Mouse (Mus musculus) neural tube, embryonic 12.5 days (tissue): ENCODE measurements at regions not wholly inside any gene's neighbourhood (a gene's known extent, or its start where the extent isn't known, plus 50 kb on each side); places are given as distances from the start of the nearest gene placed in this dataset.

Source experiments
- ATAC-seq: fragments of 200-750 bp; cut with Nextera tagmentation; 2 replicates; pipeline ENCODE4 v1.8.0; 2017; ENCODE audit warnings: low read depth, mild to moderate bottlenecking, moderate TSS enrichment, moderate library complexity; ENCODE audit not compliant: low FRiP score
- H3K27ac ChIP-seq: fragments of 300-500 bp; sonication (generic); 2 replicates; pipeline ENCODE4 v1.5.1; 2016
- H3K27me3 ChIP-seq: fragments of 300-500 bp; sonication (generic); replicated peaks from 2 replicates; pipeline ENCODE4 v1.6.1; 2016; ENCODE audit warnings: mild to moderate bottlenecking
- H3K36me3 ChIP-seq: fragments of 300-500 bp; sonication (generic); 2 replicates; pipeline ENCODE4 v1.6.1; 2016; ENCODE audit warnings: mild to moderate bottlenecking
- H3K4me1 ChIP-seq: fragments of 300-500 bp; sonication (generic); 2 replicates; pipeline ENCODE4 v1.6.1; 2016
- H3K4me2 ChIP-seq: fragments of 300-500 bp; sonication (generic); replicated peaks from 2 replicates; pipeline ENCODE4 v1.6.1; 2016; ENCODE audit warnings: mild to moderate bottlenecking
- H3K4me3 ChIP-seq: fragments of 300-500 bp; sonication (generic); 2 replicates; pipeline ENCODE4 v1.5.1; 2016
- H3K9ac ChIP-seq: fragments of 300-500 bp; sonication (generic); 2 replicates; pipeline ENCODE4 v1.6.1; 2016; ENCODE audit warnings: mild to moderate bottlenecking
- H3K9me3 ChIP-seq: fragments of 300-500 bp; sonication (generic); 2 replicates; pipeline ENCODE4 v1.6.1; 2016; ENCODE audit warnings: mild to moderate bottlenecking
- WGBS: fragments of 180-500 bp; shearing (Covaris S2); methylation state at CpG from one replicate; pipeline ENCODE4 v1.1.7; 2016; 5-methylcytosine and 5-hydroxymethylcytosine counted together

GRCm38 (mm10) chr2:74300885-74301451 lies 278.3 kb downstream of the Lnpk start:
- WGBS, result 11% methylated on average over 9 of the region's 9 CpGs
- no peak for ATAC-seq
- no peaks in the 10 kb centered on the region for H3K27me3 ChIP-seq
- no peak overlapping the region for H3K27ac ChIP-seq
- no peaks in the 10 kb centered on the region for H3K36me3 ChIP-seq
- H3K9me3 ChIP-seq, result no peaks in the 10 kb centered on the region
- H3K9ac ChIP-seq, result no peak overlapping the region
- H3K4me3 ChIP-seq, result no peak overlapping the region
- H3K4me1 ChIP-seq, result no peaks in the 10 kb centered on the region
- peak overlapping the region; percentile 59 for H3K4me2 ChIP-seq

DNA sequence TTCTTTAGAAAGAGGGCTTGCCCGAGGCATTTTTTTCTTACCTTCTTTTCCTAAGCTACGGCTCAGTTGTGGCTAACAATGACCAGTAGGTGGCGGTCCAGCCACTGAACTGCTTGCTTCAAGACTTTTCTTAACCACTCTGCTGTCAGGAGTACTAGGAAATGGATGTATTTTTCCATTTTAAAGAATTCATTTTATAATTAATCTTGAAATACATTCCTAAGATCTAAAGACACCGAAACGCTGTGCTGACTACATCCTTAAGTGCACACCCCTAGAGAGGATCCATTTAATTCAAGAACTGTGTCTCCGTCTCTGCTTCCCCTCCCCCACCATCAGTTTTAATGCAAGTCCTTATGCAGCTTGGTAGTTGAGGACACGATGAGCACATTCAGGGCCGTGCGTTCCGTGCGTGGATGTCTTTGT lies 278.9 kb downstream of the Lnpk start:
- no peaks in the 10 kb centered on the region for H3K36me3 ChIP-seq
- H3K27ac ChIP-seq, result no peak overlapping the region
- no peaks in the 10 kb centered on the region for H3K27me3 ChIP-seq
- peak overlapping the region; percentile 59 for H3K4me2 ChIP-seq
- H3K4me3 ChIP-seq, result 0 out of 2 replicates have a peak overlapping the region, but pooled peaks have one; percentile 12
- peak; percentile 68; the same call in 1 of the 2 replicates for ATAC-seq
- no peak overlapping the region for H3K9ac ChIP-seq
- 1% methylated on average over 11 of the region's 11 CpGs for WGBS
- no peaks in the 10 kb centered on the region for H3K9me3 ChIP-seq
- H3K4me1 ChIP-seq, result no peaks in the 10 kb centered on the region

DNA sequence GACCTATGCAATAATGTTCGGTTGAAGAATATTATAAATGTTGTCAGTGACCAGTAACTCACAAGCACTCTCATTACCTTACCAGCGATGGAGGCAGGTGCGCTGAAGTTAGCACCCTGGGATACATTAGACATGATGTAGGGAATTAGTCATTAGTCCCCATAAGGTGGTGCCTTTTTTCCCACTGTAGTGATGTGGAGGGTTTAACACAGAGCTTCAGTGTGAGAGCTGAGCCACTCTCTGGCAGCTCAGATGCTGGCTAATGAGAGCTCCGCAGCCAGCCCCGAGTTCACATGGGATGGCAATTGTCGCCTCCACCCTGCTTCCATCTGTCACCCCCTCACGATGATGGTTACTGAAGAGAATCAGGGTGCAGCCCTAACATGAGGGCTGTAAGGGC lies 286.6 kb downstream of the Lnpk start:
- H3K36me3 ChIP-seq, result no peaks in the 10 kb centered on the region
- no peak overlapping the region for H3K27ac ChIP-seq
- H3K9ac ChIP-seq, result no peak overlapping the region
- H3K4me3 ChIP-seq, result no peak overlapping the region
- no peak for ATAC-seq
- no peaks in the 10 kb centered on the region for H3K9me3 ChIP-seq
- no peak overlapping the region for H3K4me2 ChIP-seq
- no peaks in the 10 kb centered on the region for H3K4me1 ChIP-seq
- 83% methylated on average over 7 of the region's 7 CpGs for WGBS
- no peaks in the 10 kb centered on the region for H3K27me3 ChIP-seq

- no peak overlapping the region for H3K4me2 ChIP-seq
- H3K27me3 ChIP-seq, result no peaks in the 10 kb centered on the region
- H3K9me3 ChIP-seq, result no peaks in the 10 kb centered on the region
- no peak overlapping the region for H3K4me3 ChIP-seq
- no peaks in the 10 kb centered on the region for H3K4me1 ChIP-seq
- no peaks in the 10 kb centered on the region for H3K36me3 ChIP-seq
- peak; percentile 72 for ATAC-seq
- H3K27ac ChIP-seq, result no peak overlapping the region
- WGBS, result 86% methylated on average over 8 of the region's 8 CpGs
- H3K9ac ChIP-seq, result no peak overlapping the region
Measured at GRCm38 (mm10) chr2:74291416-74292396, 287.5 kb downstream of the Lnpk start.

GRCm38 (mm10) chr2:74285624-74286023 lies 293.6 kb downstream of the Lnpk start:
- WGBS, result 92% methylated on average over 4 of the region's 4 CpGs
- ATAC-seq, result no peak

GRCm38 (mm10) chr2:74264963-74265362 lies 314.3 kb downstream of the Lnpk start:
- Histone ChIP-seq H3K4me2 (no peak overlapping the region), H3K4me1 (no peaks in the 10 kb centered on the region), H3K9me3 (no peaks in the 10 kb centered on the region), H3K36me3 (no peaks in the 10 kb centered on the region), H3K4me3 (no peak overlapping the region), H3K27ac (no peak overlapping the region), H3K27me3 (no peaks in the 10 kb centered on the region), H3K9ac (no peak overlapping the region)
- no peak for ATAC-seq
- 76% methylated on average over 6 of the region's 6 CpGs for WGBS

More at GRCm38 (mm10) chr2:74285624-74286023, 293.6 kb downstream of the Lnpk start:
- no peak overlapping the region for H3K27ac ChIP-seq
- no peaks in the 10 kb centered on the region for H3K4me1 ChIP-seq
- no peak overlapping the region for H3K4me2 ChIP-seq
- H3K9ac ChIP-seq, result no peak overlapping the region
- H3K9me3 ChIP-seq, result no peaks in the 10 kb centered on the region
- no peaks in the 10 kb centered on the region for H3K36me3 ChIP-seq
- no peak overlapping the region for H3K4me3 ChIP-seq
- no peaks in the 10 kb centered on the region for H3K27me3 ChIP-seq

DNA sequence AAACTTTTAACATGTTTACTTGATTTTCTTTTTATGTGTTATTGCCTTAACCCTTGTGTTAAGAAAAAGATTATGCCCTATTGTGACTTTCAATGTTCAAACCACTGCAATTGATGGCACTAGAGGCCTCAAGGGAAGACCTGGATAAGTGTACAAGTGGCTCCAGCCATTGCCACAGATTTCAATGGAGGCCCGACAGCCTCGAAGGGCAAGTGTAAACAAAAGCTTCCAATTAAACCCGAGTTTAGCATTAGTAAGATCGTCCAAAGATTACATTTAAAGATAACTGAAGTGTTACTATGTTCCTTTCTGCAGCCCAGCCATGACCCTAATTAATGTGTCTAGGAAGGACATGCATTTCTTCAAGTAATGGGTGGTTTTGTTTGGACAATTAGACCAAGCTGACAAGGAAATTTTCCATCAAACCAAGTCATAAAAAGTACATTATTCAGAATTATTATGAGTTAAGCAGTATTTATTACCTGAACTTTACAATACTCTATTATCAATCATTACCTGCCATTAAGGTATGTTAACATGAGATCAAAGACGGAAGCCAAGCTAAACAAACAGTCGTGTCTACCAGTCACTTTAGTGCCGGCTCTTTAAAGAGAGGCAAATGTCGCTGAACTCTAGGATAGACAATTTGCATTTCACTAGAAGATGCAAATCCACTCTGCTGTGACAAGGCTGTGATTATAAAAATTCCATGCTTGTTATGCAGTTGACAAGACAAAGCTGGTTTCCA lies 322.0 kb downstream of the Lnpk start:
- H3K4me2 ChIP-seq, result no peak overlapping the region
- no peaks in the 10 kb centered on the region for H3K27me3 ChIP-seq
- no peak overlapping the region for H3K27ac ChIP-seq
- no peaks in the 10 kb centered on the region for H3K4me1 ChIP-seq
- H3K9ac ChIP-seq, result no peak overlapping the region
- H3K36me3 ChIP-seq, result no peaks in the 10 kb centered on the region
- 44% methylated on average over 8 of the region's 8 CpGs for WGBS
- no peak for ATAC-seq
- H3K4me3 ChIP-seq, result no peak overlapping the region
- H3K9me3 ChIP-seq, result no peaks in the 10 kb centered on the region

- Histone ChIP-seq H3K4me1 (0 out of 2 replicates have a peak, but pooled peaks cover 3% of the 10 kb centered on the region), H3K27me3 (no peaks in the 10 kb centered on the region), H3K4me2 (no peak overlapping the region), H3K4me3 (no peak overlapping the region), H3K9ac (no peak overlapping the region), H3K27ac (no peak overlapping the region), H3K9me3 (no peaks in the 10 kb centered on the region), H3K36me3 (no peaks in the 10 kb centered on the region)
- no peak for ATAC-seq
- WGBS, result 96% methylated on average over 3 of the region's 3 CpGs
Measured at GRCm38 (mm10) chr2:74247521-74247920, 331.7 kb downstream of the Lnpk start.

- 0 out of 2 replicates have a peak, but pooled peaks cover 3% of the 10 kb centered on the region for H3K4me1 ChIP-seq
- H3K36me3 ChIP-seq, result no peaks in the 10 kb centered on the region
- no peak for ATAC-seq
- no peak overlapping the region for H3K9ac ChIP-seq
- H3K4me3 ChIP-seq, result no peak overlapping the region
- no peak overlapping the region for H3K27ac ChIP-seq
- H3K9me3 ChIP-seq, result no peaks in the 10 kb centered on the region
- no peaks in the 10 kb centered on the region for H3K27me3 ChIP-seq
- H3K4me2 ChIP-seq, result no peak overlapping the region
- 70% methylated on average over 4 of the region's 4 CpGs for WGBS
Measured at GRCm38 (mm10) chr2:74246631-74247030, 332.6 kb downstream of the Lnpk start.

DNA sequence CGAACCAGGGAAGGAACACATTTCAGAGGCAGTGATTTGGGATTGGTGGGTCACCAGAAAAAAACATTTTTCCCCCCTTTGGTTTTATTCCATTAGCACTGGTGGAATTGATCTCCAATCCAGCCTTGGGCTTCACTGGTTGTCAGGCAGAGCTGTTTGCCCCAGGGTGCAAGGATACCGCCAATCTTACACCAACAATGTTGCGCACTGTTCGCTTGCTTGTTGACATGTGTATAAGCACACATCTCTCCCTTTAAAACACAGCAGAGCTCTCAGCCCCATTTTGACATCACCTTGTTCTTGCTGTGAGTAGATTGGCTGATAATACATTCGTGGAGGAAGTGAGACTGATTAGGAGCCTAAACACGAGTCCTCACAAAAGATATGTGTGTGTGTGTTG lies 333.1 kb upstream of the Atp5g3 start:
- H3K27ac ChIP-seq, result no peak overlapping the region
- H3K9ac ChIP-seq, result no peak overlapping the region
- H3K4me2 ChIP-seq, result no peak overlapping the region
- no peaks in the 10 kb centered on the region for H3K27me3 ChIP-seq
- no peaks in the 10 kb centered on the region for H3K9me3 ChIP-seq
- no peak for ATAC-seq
- H3K36me3 ChIP-seq, result no peaks in the 10 kb centered on the region
- 86% methylated on average over 6 of the region's 6 CpGs for WGBS
- 0 out of 2 replicates have a peak, but pooled peaks cover 3% of the 10 kb centered on the region for H3K4me1 ChIP-seq
- H3K4me3 ChIP-seq, result no peak overlapping the region

DNA sequence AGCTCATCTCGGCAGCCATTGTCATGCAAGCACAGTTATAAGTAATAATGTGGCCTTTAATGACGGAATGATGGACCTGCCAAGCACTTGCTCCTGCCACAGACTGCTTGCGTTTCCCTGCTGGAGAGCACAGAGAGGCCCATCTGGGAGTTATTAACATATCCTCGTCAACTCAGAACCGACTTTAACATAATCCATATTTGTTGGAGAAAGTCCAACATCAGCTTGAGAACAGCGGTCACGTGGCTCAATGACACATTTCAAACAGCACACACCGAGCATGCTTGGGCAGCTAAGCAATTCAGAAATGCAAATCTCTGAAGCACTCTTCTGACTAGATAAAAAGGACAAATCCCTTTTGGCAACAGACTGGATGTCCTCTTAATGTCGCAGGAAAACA lies 332.7 kb upstream of the Atp5g3 start:
- Histone ChIP-seq H3K4me3 (no peak overlapping the region), H3K4me1 (0 out of 2 replicates have a peak, but pooled peaks cover 3% of the 10 kb centered on the region), H3K9ac (no peak overlapping the region), H3K9me3 (no peaks in the 10 kb centered on the region), H3K4me2 (no peak overlapping the region), H3K27me3 (no peaks in the 10 kb centered on the region), H3K27ac (no peak overlapping the region), H3K36me3 (no peaks in the 10 kb centered on the region)
- 51% methylated on average over 9 of the region's 9 CpGs for WGBS
- ATAC-seq, result no peak

GRCm38 (mm10) chr2:74239586-74239985 lies 328.5 kb upstream of the Atp5g3 start:
- H3K36me3 ChIP-seq, result no peaks in the 10 kb centered on the region
- H3K4me2 ChIP-seq, result no peak overlapping the region
- no peak overlapping the region for H3K4me3 ChIP-seq
- 53% methylated on average over 10 of the region's 10 CpGs for WGBS
- H3K27ac ChIP-seq, result no peak overlapping the region
- H3K9ac ChIP-seq, result no peak overlapping the region
- no peaks in the 10 kb centered on the region for H3K9me3 ChIP-seq
- no peaks in the 10 kb centered on the region for H3K27me3 ChIP-seq
- no peak for ATAC-seq
- 0 out of 2 replicates have a peak, but pooled peaks cover 3% of the 10 kb centered on the region for H3K4me1 ChIP-seq
